Mouse (Mus musculus) ES-E14 (cell line): ENCODE measurements around the gene Fam213a. TPM values are rescaled to one million over a fixed set of nuclear protein-coding genes. Genes with fewer than 3 reads are reported as not detected.
A peak's percentile ranks its signal among the peaks of the same experiment; 100 is the strongest.
"Not testable (repeated sequence)": the region's sequence is repeated elsewhere in the genome, so short reads cannot be mapped to it uniquely, and the experiment has no call there.

Experiments
- DNase-seq: peaks from one replicate; pipeline ENCODE4 v3.0.0-alpha.2; 2013; ENCODE audit warnings: low read depth, low spot score
- H3K27ac ChIP-seq: 2 replicates; pipeline ENCODE4 v1.5.1; 2012; ENCODE audit warnings: low read depth, mild to moderate bottlenecking, low read length, moderate library complexity, mixed read lengths; ENCODE audit not compliant: poor library complexity, insufficient read depth, severe bottlenecking
- H3K36me3 ChIP-seq: 2 replicates; pipeline ENCODE4 v1.6.1; 2012; ENCODE audit warnings: mild to moderate bottlenecking, low read length, moderate library complexity, mixed read lengths; ENCODE audit not compliant: control insufficient read depth, poor library complexity, insufficient read depth, severe bottlenecking
- H3K4me1 ChIP-seq, 2 experiments: fragments of 150-350 bp in 1 of 2; sonication (generic) in 1 of 2; 2 replicates each; pipeline ENCODE4 v1.6.1; 2012; ENCODE audit warnings: low read length in 2 of 2, mild to moderate bottlenecking in 1 of 2, mixed read lengths in 1 of 2; ENCODE audit not compliant: control insufficient read depth in 2 of 2, insufficient read depth in 2 of 2, poor library complexity in 1 of 2
- H3K4me3 ChIP-seq, 2 experiments: fragments of 150-350 bp in 1 of 2; sonication (generic) in 1 of 2; 2 replicates each; pipeline ENCODE4 v1.5.1; 2012; ENCODE audit warnings: low read length in 2 of 2, low read depth in 1 of 2, mild to moderate bottlenecking in 1 of 2, mixed read lengths in 1 of 2; ENCODE audit not compliant: insufficient read depth in 1 of 2, poor library complexity in 1 of 2, severe bottlenecking in 1 of 2
- H3K9ac ChIP-seq: 2 replicates; pipeline ENCODE4 v1.6.1; 2012; ENCODE audit warnings: low read depth, mild to moderate bottlenecking, low read length, mixed read lengths; ENCODE audit not compliant: poor library complexity, insufficient read depth, severe bottlenecking
- H3K9me3 ChIP-seq: fragments of 150-350 bp; sonication (generic); 2 replicates; pipeline ENCODE4 v1.6.1; 2012; ENCODE audit warnings: low read depth, mild to moderate bottlenecking, low read length; ENCODE audit not compliant: control insufficient read depth, insufficient read depth
- CHD2 ChIP-seq: IDR thresholded peaks from 2 replicates; pipeline ENCODE4 v1.6.1; 2014; ENCODE audit warnings: mild to moderate bottlenecking, low read depth, low read length, inconsistent platforms
- HCFC1 ChIP-seq: IDR thresholded peaks from 2 replicates; pipeline ENCODE4 v1.6.1; 2012; ENCODE audit warnings: low read length, inconsistent platforms, borderline replicate concordance; ENCODE audit not compliant: insufficient read depth
- MAFK ChIP-seq: IDR thresholded peaks from 2 replicates; pipeline ENCODE4 v1.6.1; 2014; ENCODE audit warnings: mild to moderate bottlenecking, low read depth, low read length, inconsistent platforms; ENCODE audit not compliant: insufficient read depth
- ZC3H11A ChIP-seq: IDR thresholded peaks from 2 replicates; pipeline ENCODE4 v1.6.1; 2012; ENCODE audit warnings: low read depth, mild to moderate bottlenecking, inconsistent platforms, low read length, borderline replicate concordance
- ZNF384 ChIP-seq: IDR thresholded peaks from 2 replicates; pipeline ENCODE4 v1.6.1; 2012; ENCODE audit warnings: low read depth, low read length, inconsistent platforms
- in situ Hi-C, 2 experiments: fragments of 600-800 bp; cut with MboI; formaldehyde crosslinking; loops; one replicate each; pipeline ENCODE4 v1.15.1; 2025; ENCODE audit warnings: low sequenced_read_pairs in 2 of 2, inconsistent platforms in 1 of 2; ENCODE audit not compliant: unreplicated experiment in 2 of 2
- total RNA-seq: library from RNA; depleted of rRNA; stranded (reverse); fragments of 300-350 nt; gene quantifications from 2 replicates; pipeline ENCODE4 v1.2.3, GENCODE M21; 2012; rRNA removed

The Fam213a gene
- 13.6 and 16.7 TPM in 2 replicates for total RNA-seq

DNA sequence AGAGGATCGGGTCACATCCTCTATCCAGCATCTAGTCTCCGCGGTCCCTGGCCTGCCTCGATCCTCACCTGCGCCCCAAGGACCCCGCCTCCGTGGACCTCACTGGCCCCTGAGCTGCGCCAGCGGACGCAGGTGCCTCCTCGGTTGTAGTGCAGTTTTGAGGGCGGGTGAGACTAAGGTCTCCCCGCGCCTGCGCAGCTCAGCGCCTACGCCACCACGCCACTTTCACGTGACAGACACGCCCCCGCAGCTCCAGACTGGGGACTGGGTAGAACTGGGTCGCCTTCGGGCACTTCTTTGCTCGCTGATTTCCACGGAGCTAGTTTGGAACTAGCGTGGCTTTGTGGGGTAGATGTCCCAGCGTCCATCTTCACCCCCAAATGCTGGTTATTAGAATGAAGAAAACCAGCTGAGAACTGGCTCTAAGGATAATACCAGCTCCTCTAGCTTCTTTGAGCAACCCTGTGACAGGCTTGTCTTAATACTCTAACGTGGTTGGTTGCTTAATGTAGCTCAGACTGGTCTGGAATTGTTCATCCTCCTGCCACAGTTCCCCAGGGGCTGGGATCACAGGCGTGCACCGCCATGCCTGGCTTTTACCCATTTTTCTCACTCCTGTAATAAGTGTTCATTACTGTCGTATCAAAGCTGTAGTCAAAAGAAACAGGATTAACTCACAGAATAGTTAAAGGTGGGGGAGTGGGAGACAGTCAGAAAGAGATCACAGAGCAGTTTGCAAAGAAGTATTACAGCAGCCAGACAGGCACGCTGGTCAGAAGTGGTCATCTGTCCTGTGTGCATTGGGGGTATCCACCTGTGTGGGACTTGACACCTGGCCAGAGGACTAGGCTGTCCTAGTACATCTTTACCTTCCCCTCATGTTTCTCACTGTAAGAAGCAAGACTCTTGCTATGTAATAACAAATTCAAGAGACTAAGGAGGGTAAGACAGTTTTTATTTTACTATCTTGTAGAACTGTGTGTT lies at the start of gene Fam213a:
TSS of gene Fam213a (minus strand) at position 159 of the 984 bp plus-strand sequence.
- Histone ChIP-seq H3K4me1 (peaks cover 0 to 4% of the 10 kb centered on the region in 2 experiments; a peak in 1 of 4 replicates), H3K27ac (no peak within 1 kb of the TSS), H3K36me3 (no peaks in the 10 kb centered on the region), H3K9ac (peak within 1 kb of the TSS; percentile 72), H3K4me3 (peak within 1 kb of the TSS; percentile 62 to 65), H3K9me3 (no peaks in the 10 kb centered on the region)
- in situ Hi-C loops, result no loop called here
- DNase-seq, result peak; percentile 67
- TF ChIP-seq ZNF384, result no peak
- TF ChIP-seq CHD2, result no peak
- no peak for TF ChIP-seq ZC3H11A
- TF ChIP-seq MAFK, result no peak

DNA sequence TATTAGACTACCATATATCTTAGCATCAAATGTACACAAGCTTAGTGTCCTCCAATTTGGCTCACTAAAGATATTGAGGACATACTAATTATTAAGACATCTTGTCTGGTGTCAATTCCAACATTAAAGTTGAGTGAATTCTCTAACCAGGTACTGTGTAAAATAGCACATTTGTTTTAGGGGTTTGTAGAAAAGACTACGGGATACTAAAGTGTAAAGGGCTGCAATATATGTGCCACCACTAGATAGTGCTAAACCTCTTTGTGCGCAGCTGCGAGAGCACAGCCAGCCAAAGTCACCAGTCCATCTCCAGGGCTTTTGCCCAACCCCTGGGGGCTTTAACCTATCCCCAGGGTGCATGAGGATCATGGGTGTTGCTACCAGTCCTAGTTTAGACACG lies 39.6 kb upstream of the Fam213a start:
- H3K9ac ChIP-seq, H3K36me3 ChIP-seq, H3K9me3 ChIP-seq, in situ Hi-C loops, DNase-seq, H3K27ac ChIP-seq, H3K4me3 ChIP-seq, H3K4me1 ChIP-seq: not testable (repeated sequence)

DNA sequence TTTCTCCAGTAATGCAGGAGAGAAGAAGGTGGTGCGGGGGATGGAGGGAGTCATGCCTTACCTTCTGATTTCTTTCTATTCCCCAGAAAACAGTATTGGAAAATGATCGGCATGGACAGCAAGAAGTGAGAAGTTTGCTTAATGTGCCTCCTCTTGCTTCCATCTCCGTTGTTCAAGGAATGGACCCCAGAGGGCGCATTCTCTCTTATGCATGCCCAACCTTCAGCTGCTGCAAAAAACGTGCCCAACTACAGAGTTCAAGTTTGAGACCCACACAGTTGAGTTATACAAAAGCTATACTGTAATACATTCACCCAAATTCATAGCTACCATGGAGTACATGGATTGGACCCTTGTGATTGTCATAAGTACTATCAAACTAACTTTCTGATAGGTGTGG lies 38.9 kb upstream of the Fam213a start:
- in situ Hi-C loops, result no loop called here
- Histone ChIP-seq H3K4me3 (no peak overlapping the region), H3K27ac (no peak overlapping the region), H3K9ac (no peak overlapping the region), H3K4me1 (peaks cover 2 to 3% of the 10 kb centered on the region in 2 experiments; a peak in 2 of 4 replicates), H3K36me3 (no peaks in the 10 kb centered on the region), H3K9me3 (no peaks in the 10 kb centered on the region)
- DNase-seq, result no peak
- TF ChIP-seq ZNF384 (no peak), MAFK (no peak), ZC3H11A (no peak), CHD2 (no peak), HCFC1 (no peak)

DNA sequence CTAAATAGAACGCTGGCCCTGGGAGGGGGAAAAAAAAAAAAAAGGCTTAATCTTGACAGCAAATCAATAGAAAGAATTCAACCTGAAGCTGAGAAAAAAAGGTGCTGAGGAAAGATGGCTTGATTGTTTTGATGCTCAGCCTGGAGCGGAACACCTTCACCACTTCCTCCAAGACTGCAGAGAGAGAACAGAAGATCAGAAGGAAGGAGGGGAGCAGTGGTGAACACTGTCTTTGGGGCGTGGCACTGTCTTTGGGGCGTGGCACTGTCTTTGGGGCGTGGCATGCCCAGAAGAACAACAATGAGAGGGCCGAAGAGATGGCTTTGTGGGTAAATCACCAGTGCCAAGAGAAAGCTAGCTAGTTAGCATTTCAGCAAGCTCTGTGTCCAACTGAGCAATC lies 36.9 kb upstream of the Fam213a start:
- no peak for TF ChIP-seq CHD2
- no peak for TF ChIP-seq MAFK
- no peak for TF ChIP-seq ZNF384
- no peak for TF ChIP-seq ZC3H11A
- TF ChIP-seq HCFC1, result no peak
- peaks cover 2 to 3% of the 10 kb centered on the region in 2 experiments; a peak in 2 of 4 replicates for H3K4me1 ChIP-seq
- in situ Hi-C loops, result no loop called here
- no peaks in the 10 kb centered on the region for H3K36me3 ChIP-seq
- H3K4me3 ChIP-seq, result no peak overlapping the region
- no peaks in the 10 kb centered on the region for H3K9me3 ChIP-seq
- no peak overlapping the region for H3K9ac ChIP-seq
- DNase-seq, result no peak
- H3K27ac ChIP-seq, result no peak overlapping the region
